Mouse (Mus musculus) bone marrow, adult 2 months (tissue): ENCODE measurements around the gene Nrf1. TPM values are rescaled to one million over a fixed set of nuclear protein-coding genes. Genes with fewer than 3 reads are reported as not detected.

Source experiments
- H3K27ac ChIP-seq: fragments of 200-500 bp; 2 replicates; pipeline ENCODE4 v1.5.1; 2012; ENCODE audit warnings: low read depth, mild to moderate bottlenecking, control low read depth, inconsistent platforms, low read length; ENCODE audit not compliant: control insufficient read depth, poor library complexity, insufficient read depth
- H3K4me1 ChIP-seq: fragments of 200-500 bp; 2 replicates; pipeline ENCODE4 v1.6.1; 2011; ENCODE audit warnings: low read length; ENCODE audit not compliant: control insufficient read depth, insufficient read depth
- H3K4me3 ChIP-seq: fragments of 200-500 bp; replicated peaks from 2 replicates; pipeline ENCODE3; 2011; ENCODE audit warnings: mild to moderate bottlenecking, low read depth, low read length, control low read depth; ENCODE audit not compliant: control insufficient read depth
- CTCF ChIP-seq: fragments of 200-500 bp; IDR thresholded peaks from 2 replicates; pipeline ENCODE4 v1.5.1; 2011; ENCODE audit warnings: low read length, control low read depth; ENCODE audit not compliant: control insufficient read depth, insufficient read depth
- POLR2A ChIP-seq: fragments of 200-500 bp; IDR thresholded peaks from 2 replicates; pipeline ENCODE4 v1.6.1; 2011; ENCODE audit warnings: low read depth, mild to moderate bottlenecking, control low read depth, low read length, borderline replicate concordance; ENCODE audit not compliant: control insufficient read depth
- WGBS: fragments of 180-500 bp; shearing (Covaris S2); methylation state at CpG from one replicate; pipeline ENCODE4 v1.1.7; 2018; 5-methylcytosine and 5-hydroxymethylcytosine counted together
- polyA plus RNA-seq: library from polyadenylated mRNA; stranded (reverse); fragments of >200 nt; gene quantifications from 2 replicates; pipeline ENCODE4 v1.2.4, GENCODE M21; 2011; ENCODE audit warnings: low replicate concordance; ENCODE audit not compliant: missing spikeins, insufficient read depth, insufficient read length

The Nrf1 gene
- polyA plus RNA-seq, 1 experiment, result 58.1 TPM

- peak overlapping the region; percentile 95 for H3K4me3 ChIP-seq
- H3K4me1 ChIP-seq, result peaks cover 2% of the 10 kb centered on the region
- WGBS, result 1% methylated on average over 50 of the region's 54 CpGs
- TF ChIP-seq POLR2A (no peak), CTCF (no peak)
- H3K27ac ChIP-seq, result peak overlapping the region; percentile 100
These were observed 939 bp downstream of the Nrf1 start for GRCm38 (mm10) chr6:30048501-30049353.

- Histone ChIP-seq H3K4me1 (no peaks in the 10 kb centered on the region; the same call in 1 of the 2 replicates), H3K4me3 (no peak overlapping the region), H3K27ac (no peak overlapping the region)
- WGBS, result 17% methylated on average over 1 of the region's 1 CpGs
- no peak for TF ChIP-seq CTCF
- TF ChIP-seq POLR2A, result no peak
These were observed 5.3 kb downstream of the Nrf1 start for GRCm38 (mm10) chr6:30053116-30053515.

GRCm38 (mm10) chr6:30062544-30062943, 14.8 kb downstream of the Nrf1 start:
- no peak for TF ChIP-seq POLR2A
- TF ChIP-seq CTCF, result no peak
- Histone ChIP-seq H3K4me1 (peaks cover 2% of the 10 kb centered on the region; the same call in 1 of the 2 replicates), H3K4me3 (no peak overlapping the region), H3K27ac (no peak overlapping the region)
- WGBS, result 88% methylated on average over 2 of the region's 2 CpGs

GRCm38 (mm10) chr6:30065369-30065768, 17.6 kb downstream of the Nrf1 start:
- no peak overlapping the region for H3K4me3 ChIP-seq
- no peak overlapping the region for H3K27ac ChIP-seq
- 84% methylated on average over 2 of the region's 2 CpGs for WGBS
- peaks cover 2% of the 10 kb centered on the region; the same call in 1 of the 2 replicates for H3K4me1 ChIP-seq
- no peak for TF ChIP-seq CTCF
- TF ChIP-seq POLR2A, result no peak

GRCm38 (mm10) chr6:30066746-30067145, 19.0 kb downstream of the Nrf1 start:
- Histone ChIP-seq H3K27ac (no peak overlapping the region), H3K4me1 (peaks cover 4% of the 10 kb centered on the region; the same call in 1 of the 2 replicates), H3K4me3 (no peak overlapping the region)
- TF ChIP-seq POLR2A (no peak), CTCF (no peak)
- 87% methylated on average over 2 of the region's 2 CpGs for WGBS

- no peak for TF ChIP-seq POLR2A
- peaks cover 2% of the 10 kb centered on the region; the same call in 1 of the 2 replicates for H3K4me1 ChIP-seq
- no peak overlapping the region for H3K4me3 ChIP-seq
- 92% methylated on average over 3 of the region's 3 CpGs for WGBS
- H3K27ac ChIP-seq, result no peak overlapping the region
These were observed 24.7 kb downstream of the Nrf1 start for GRCm38 (mm10) chr6:30072476-30072875.

- Histone ChIP-seq H3K4me3 (no peak overlapping the region), H3K4me1 (no peaks in the 10 kb centered on the region), H3K27ac (no peak overlapping the region)
- WGBS, result 83% methylated on average over 4 of the region's 4 CpGs
- TF ChIP-seq POLR2A (no peak), CTCF (no peak)
These were observed 31.2 kb downstream of the Nrf1 start for GRCm38 (mm10) chr6:30078938-30079529.

GRCm38 (mm10) chr6:30081339-30081738, 33.6 kb downstream of the Nrf1 start:
- TF ChIP-seq POLR2A, result no peak
- TF ChIP-seq CTCF, result no peak
- Histone ChIP-seq H3K4me1 (no peaks in the 10 kb centered on the region), H3K27ac (no peak overlapping the region), H3K4me3 (no peak overlapping the region)
- 69% methylated on average over 3 of the region's 3 CpGs for WGBS
